Mouse (Mus musculus) limb, embryonic 14.5 days (tissue): ENCODE data around the gene Myrfl. TPM values are rescaled to one million over a fixed set of nuclear protein-coding genes. Genes with fewer than 3 reads are reported as not detected.
A peak's percentile ranks its signal among the peaks of the same experiment; 100 is the strongest.

Experiments used
- ATAC-seq: fragments of 200-750 bp; cut with Nextera tagmentation; 2 replicates; pipeline ENCODE4 v1.8.0; 2017; ENCODE audit warnings: low read depth, moderate number of reproducible peaks, moderate TSS enrichment; ENCODE audit not compliant: low FRiP score
- DNase-seq: peaks from one replicate; pipeline ENCODE4 v3.0.0-alpha.2; 2015; ENCODE audit warnings: low spot score
- H3K27ac ChIP-seq: fragments of 300-500 bp; sonication (generic); replicated peaks from 2 replicates; pipeline ENCODE4 v1.5.1; 2014; ENCODE audit warnings: low read depth, mild to moderate bottlenecking, low read length, moderate library complexity, mixed read lengths
- H3K27me3 ChIP-seq: fragments of 300-500 bp; sonication (generic); 2 replicates; pipeline ENCODE4 v1.6.1; 2014; ENCODE audit warnings: low read length, mixed read lengths; ENCODE audit not compliant: control insufficient read depth, insufficient read depth
- H3K36me3 ChIP-seq: fragments of 300-500 bp; sonication (generic); 2 replicates; pipeline ENCODE4 v1.6.1; 2014; ENCODE audit warnings: mild to moderate bottlenecking, low read length, moderate library complexity, mixed read lengths; ENCODE audit not compliant: control insufficient read depth, insufficient read depth
- H3K4me1 ChIP-seq: fragments of 300-500 bp; sonication (generic); 2 replicates; pipeline ENCODE4 v1.6.1; 2014; ENCODE audit warnings: antibody characterized with exemption, low read length, mixed read lengths; ENCODE audit not compliant: control insufficient read depth, insufficient read depth
- H3K4me2 ChIP-seq: fragments of 300-500 bp; sonication (generic); replicated peaks from 2 replicates; pipeline ENCODE4 v1.6.1; 2014; ENCODE audit warnings: low read depth, mild to moderate bottlenecking, low read length, moderate library complexity; ENCODE audit not compliant: severe bottlenecking
- H3K4me3 ChIP-seq: fragments of 300-500 bp; sonication (generic); replicated peaks from 2 replicates; pipeline ENCODE4 v1.5.1; 2014; ENCODE audit warnings: low read length
- H3K9ac ChIP-seq: fragments of 300-500 bp; sonication (generic); 2 replicates; pipeline ENCODE4 v1.6.1; 2014; ENCODE audit warnings: mild to moderate bottlenecking, low read depth, low read length, moderate library complexity; ENCODE audit not compliant: severe bottlenecking
- H3K9me3 ChIP-seq: fragments of 300-500 bp; sonication (generic); 2 replicates; pipeline ENCODE4 v1.6.1; 2016; ENCODE audit warnings: low read length; ENCODE audit not compliant: control insufficient read depth
- POLR2A ChIP-seq: fragments of 200-500 bp; IDR thresholded peaks from 2 replicates; pipeline ENCODE4 v1.8.0; 2012; ENCODE audit warnings: inconsistent platforms, mild to moderate bottlenecking, moderate library complexity, borderline replicate concordance; ENCODE audit not compliant: insufficient read depth, insufficient read length; ENCODE audit errors: extremely low read depth
- WGBS: fragments of 180-500 bp; shearing (Covaris S2); extraction: QIAGEN DNeasy Blood & Tissue Kit; methylation state at CpG from one replicate; pipeline ENCODE4 v1.1.7; 2014; 5-methylcytosine and 5-hydroxymethylcytosine counted together
- polyA plus RNA-seq, 2 experiments: library from polyadenylated mRNA; depleted of rRNA in 1 of 2; stranded (reverse) in 1 of 2; unstranded in 1 of 2; fragments of >200 nt; fragmentation: Nextera tagmentation in 1 of 2; extraction: Ambion mirVana in 1 of 2; gene quantifications; 2 replicates each; pipeline versions ENCODE4 v1.2.1 to v1.2.3; 2012 to 2014

Myrfl gene
- polyA plus RNA-seq, 2 experiments, result 0.07 to 0.18 TPM

- WGBS, result 57% methylated on average over 12 of the region's 12 CpGs
- no peak for TF ChIP-seq POLR2A
- no peaks in the 10 kb centered on the region for H3K9me3 ChIP-seq
- H3K27me3 ChIP-seq, result no peaks in the 10 kb centered on the region
- H3K36me3 ChIP-seq, result no peaks in the 10 kb centered on the region
- ATAC-seq, result no peak
- H3K27ac ChIP-seq, result no peak overlapping the region
- no peak overlapping the region for H3K4me2 ChIP-seq
- H3K4me3 ChIP-seq, result no peak overlapping the region
- H3K9ac ChIP-seq, result no peak overlapping the region
- H3K4me1 ChIP-seq, result peaks cover 9% of the 10 kb centered on the region; the same call in 1 of the 2 replicates
- DNase-seq, result peak; percentile 56
Measured at GRCm38 (mm10) chr10:116895108-116895833, 1.4 kb downstream of the Myrfl start.

- peaks cover 9% of the 10 kb centered on the region; the same call in 1 of the 2 replicates for H3K4me1 ChIP-seq
- 50% methylated on average over 6 of the region's 6 CpGs for WGBS
- no peak overlapping the region for H3K27ac ChIP-seq
- no peak for TF ChIP-seq POLR2A
- ATAC-seq, result no peak
- H3K9ac ChIP-seq, result no peak overlapping the region
- H3K4me3 ChIP-seq, result no peak overlapping the region
- no peaks in the 10 kb centered on the region for H3K27me3 ChIP-seq
- DNase-seq, result no peak
- no peaks in the 10 kb centered on the region for H3K36me3 ChIP-seq
- no peak overlapping the region for H3K4me2 ChIP-seq
- H3K9me3 ChIP-seq, result no peaks in the 10 kb centered on the region
Measured at GRCm38 (mm10) chr10:116894540-116894939, 2.2 kb downstream of the Myrfl start.

- H3K4me2 ChIP-seq, result no peak overlapping the region
- H3K9ac ChIP-seq, result no peak overlapping the region
- no peak for TF ChIP-seq POLR2A
- H3K4me3 ChIP-seq, result no peak overlapping the region
- WGBS, result 17% methylated on average over 3 of the region's 3 CpGs
- no peaks in the 10 kb centered on the region for H3K27me3 ChIP-seq
- no peaks in the 10 kb centered on the region for H3K9me3 ChIP-seq
- peak; percentile 57 for DNase-seq
- no peak for ATAC-seq
- no peaks in the 10 kb centered on the region for H3K36me3 ChIP-seq
- peaks cover 9% of the 10 kb centered on the region; the same call in 1 of the 2 replicates for H3K4me1 ChIP-seq
- H3K27ac ChIP-seq, result no peak overlapping the region
Measured at GRCm38 (mm10) chr10:116893753-116894152, 3.0 kb downstream of the Myrfl start.

- no peak overlapping the region for H3K4me2 ChIP-seq
- TF ChIP-seq POLR2A, result no peak
- 45% methylated on average over 5 of the region's 5 CpGs for WGBS
Measured at GRCm38 (mm10) chr10:116890587-116890986, 6.1 kb downstream of the Myrfl start.

GRCm38 (mm10) chr10:116884552-116884951 lies 12.2 kb downstream of the Myrfl start:
- Histone ChIP-seq H3K9me3 (no peaks in the 10 kb centered on the region), H3K36me3 (no peaks in the 10 kb centered on the region), H3K27me3 (no peaks in the 10 kb centered on the region), H3K4me3 (no peak overlapping the region), H3K9ac (no peak overlapping the region), H3K27ac (no peak overlapping the region), H3K4me2 (no peak overlapping the region), H3K4me1 (no peaks in the 10 kb centered on the region)
- no peak for ATAC-seq
- no peak for TF ChIP-seq POLR2A
- DNase-seq, result no peak
- WGBS, result 63% methylated on average over 3 of the region's 3 CpGs

More at GRCm38 (mm10) chr10:116890587-116890986, 6.1 kb downstream of the Myrfl start:
- DNase-seq (no peak), ATAC-seq (no peak)
- Histone ChIP-seq H3K27ac (no peak overlapping the region), H3K27me3 (no peaks in the 10 kb centered on the region), H3K9ac (no peak overlapping the region), H3K9me3 (no peaks in the 10 kb centered on the region), H3K4me3 (no peak overlapping the region), H3K36me3 (no peaks in the 10 kb centered on the region), H3K4me1 (peaks cover 9% of the 10 kb centered on the region; the same call in 1 of the 2 replicates)
